Mouse (Mus musculus) embryonic fibroblast, embryonic 13.5 days (primary cell): ENCODE measurements around the gene Cdh6.

Experiments
- CTCF ChIP-seq: IDR thresholded peaks from 2 replicates; pipeline ENCODE4 v1.5.1; 2011; ENCODE audit warnings: mild to moderate bottlenecking, control low read depth, low read length, moderate library complexity, borderline replicate concordance; ENCODE audit not compliant: insufficient read depth
- POLR2A ChIP-seq: IDR thresholded peaks from 2 replicates; pipeline ENCODE4 v1.6.1; 2011; ENCODE audit warnings: low read depth, mild to moderate bottlenecking, control low read depth, low read length, moderate library complexity

DNA sequence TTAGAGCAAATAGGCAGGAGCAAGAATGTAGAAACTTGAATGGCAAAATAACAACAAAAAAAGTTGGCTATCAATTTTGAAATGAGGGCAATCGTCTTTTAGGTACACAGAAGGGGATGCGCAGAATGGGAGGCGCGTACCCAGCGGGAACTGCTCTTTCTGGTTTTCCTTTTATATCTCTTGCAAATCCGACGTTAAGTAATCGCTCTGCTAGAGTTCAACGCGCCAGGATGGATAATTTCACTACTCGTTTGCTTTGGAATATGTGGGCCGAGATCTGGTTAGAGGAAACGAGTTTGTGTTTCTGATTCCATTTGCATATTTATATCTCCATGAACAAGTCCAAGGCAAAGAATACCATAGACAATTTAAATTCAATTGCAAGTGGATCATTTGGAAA is 81.4 kb downstream of the Cdh6 start:
- no peak for TF ChIP-seq POLR2A
- TF ChIP-seq CTCF, result no peak
